Mouse (Mus musculus): Measurements from ENCODE around the gene Lyrm4.
A peak's percentile ranks its signal among the peaks of the same experiment; 100 is the strongest.
"Not testable (repeated sequence)": the region's sequence is repeated elsewhere in the genome, so short reads cannot be mapped to it uniquely, and the experiment has no call there.

Lyrm4 gene

GRCm38 (mm10) chr13:35995696-35996426, 121.5 kb downstream of the Lyrm4 start:
- no peak for DNase-seq (ENCODE audit: low read depth, low spot score)

GRCm38 (mm10) chr13:35995231-35995630, 122.1 kb downstream of the Lyrm4 start:
- DNase-seq (ENCODE audit: low read depth, low spot score) = no peak

GRCm38 (mm10) chr13:35994067-35994466, 123.3 kb downstream of the Lyrm4 start:
- DNase-seq (ENCODE audit: low read depth, low spot score) = no peak

- not testable (repeated sequence) for DNase-seq (ENCODE audit: low read depth, low spot score)
These were observed 126.1 kb downstream of the Lyrm4 start for GRCm38 (mm10) chr13:35991185-35991584.

- DNase-seq (ENCODE audit: low read depth, low spot score) = no peak
These were observed 128.0 kb downstream of the Lyrm4 start for GRCm38 (mm10) chr13:35989329-35989728.

GRCm38 (mm10) chr13:35982985-35983384, 134.3 kb downstream of the Lyrm4 start:
- no peak for DNase-seq (ENCODE audit: low read depth, low spot score)

GRCm38 (mm10) chr13:35980471-35980870, 136.9 kb downstream of the Lyrm4 start:
- no peak for DNase-seq (ENCODE audit: low read depth, low spot score)

- DNase-seq (ENCODE audit: low read depth, low spot score) = no peak
These were observed 140.4 kb downstream of the Lyrm4 start for GRCm38 (mm10) chr13:35976912-35977311.

- DNase-seq (ENCODE audit: low read depth, low spot score) = no peak
These were observed 147.5 kb downstream of the Lyrm4 start for GRCm38 (mm10) chr13:35969829-35970228.

- no peak for DNase-seq (ENCODE audit: low read depth, low spot score)
These were observed 147.9 kb downstream of the Lyrm4 start for GRCm38 (mm10) chr13:35969431-35969721.

GRCm38 (mm10) chr13:35968719-35969430, 148.5 kb downstream of the Lyrm4 start:
- no peak for DNase-seq (ENCODE audit: low read depth, low spot score)

GRCm38 (mm10) chr13:35968131-35968718, 149.1 kb downstream of the Lyrm4 start:
- no peak for DNase-seq (ENCODE audit: low read depth, low spot score)

- no peak for DNase-seq (ENCODE audit: low read depth, low spot score)
These were observed 149.6 kb downstream of the Lyrm4 start for GRCm38 (mm10) chr13:35967690-35968089.

- no peak for DNase-seq (ENCODE audit: low read depth, low spot score)
These were observed 153.7 kb downstream of the Lyrm4 start for GRCm38 (mm10) chr13:35963583-35963982.

- no peak for DNase-seq (ENCODE audit: low read depth, low spot score)
These were observed 157.8 kb downstream of the Lyrm4 start for GRCm38 (mm10) chr13:35959391-35960067.

- DNase-seq (ENCODE audit: low read depth, low spot score) = no peak
These were observed 158.8 kb downstream of the Lyrm4 start, which contains the start of gene Ppp1r3g for GRCm38 (mm10) chr13:35958539-35958938. Gene Ppp1r3g (plus strand): TSS chr13:35958839.

GRCm38 (mm10) chr13:35949814-35950455, 167.4 kb downstream of the Lyrm4 start:
- no peak for DNase-seq (ENCODE audit: low read depth, low spot score)

GRCm38 (mm10) chr13:35947354-35948000, 169.8 kb downstream of the Lyrm4 start:
- DNase-seq (ENCODE audit: low read depth, low spot score) = peak; percentile 52

- no peak for DNase-seq (ENCODE audit: low read depth, low spot score)
These were observed 170.5 kb downstream of the Lyrm4 start for GRCm38 (mm10) chr13:35946659-35947353.

- DNase-seq (ENCODE audit: low read depth, low spot score) = no peak
These were observed 176.4 kb downstream of the Lyrm4 start for GRCm38 (mm10) chr13:35940934-35941333.
